Mouse (Mus musculus) spleen, adult 2 months (tissue): ENCODE measurements around the gene Entpd1.

Experiments
- CTCF ChIP-seq: fragments of 200-500 bp; IDR thresholded peaks from 2 replicates; pipeline ENCODE4 v1.5.1; 2011; ENCODE audit warnings: mild to moderate bottlenecking, inconsistent platforms; ENCODE audit not compliant: insufficient read depth, insufficient read length, insufficient replicate concordance; ENCODE audit errors: extremely low read depth
- POLR2A ChIP-seq: fragments of 200-500 bp; IDR thresholded peaks from 2 replicates; pipeline ENCODE4 v1.6.1; 2011; ENCODE audit warnings: low read depth, low read length, inconsistent platforms

DNA sequence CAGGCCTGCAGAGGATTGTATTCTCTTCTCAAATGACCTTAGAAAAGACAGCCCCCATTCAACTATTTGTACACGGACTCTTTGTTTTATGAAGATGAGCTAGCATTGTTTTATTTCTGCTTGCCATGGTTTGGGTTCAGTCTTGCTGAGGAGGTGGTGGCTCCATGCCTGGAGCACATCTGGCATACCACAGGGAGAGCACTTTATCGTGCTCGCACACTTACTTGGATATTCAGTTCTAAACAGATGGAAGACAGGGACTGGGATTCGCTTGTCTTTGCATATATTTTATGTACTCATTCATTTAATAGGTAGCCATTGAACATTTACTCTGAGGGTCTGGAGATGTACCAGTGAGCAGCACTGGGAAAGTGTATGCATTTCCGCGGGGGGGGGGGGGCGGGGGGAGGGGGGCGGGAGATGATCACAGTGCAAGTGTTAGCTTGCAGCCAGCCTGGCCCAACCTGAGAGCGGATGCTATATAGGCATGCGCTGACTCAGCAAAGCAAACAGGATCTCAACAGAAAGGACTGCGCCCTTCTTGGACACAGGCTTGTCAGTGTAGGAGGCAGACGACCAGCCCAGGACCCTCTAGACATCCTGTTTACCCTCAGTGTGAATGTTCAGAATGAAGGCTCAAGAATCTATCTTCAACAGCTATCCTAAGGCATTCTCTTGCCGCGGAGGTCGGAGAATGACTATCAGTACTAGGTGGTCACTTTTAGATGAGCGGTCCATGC, 100.9 kb downstream of the Entpd1 start:
- TF ChIP-seq CTCF (no peak), POLR2A (no peak)
